Mouse (Mus musculus) embryonic facial prominence, embryonic 10.5 days (tissue): ENCODE results near the gene Anxa5. TPM values are rescaled to one million over a fixed set of nuclear protein-coding genes. Genes with fewer than 3 reads are reported as not detected.

Experiments
- DNase-seq: peaks from one replicate; pipeline ENCODE4 v3.0.0-alpha.2; 2017; ENCODE audit warnings: low spot score
- H3K27ac ChIP-seq: fragments of 300-500 bp; sonication (generic); replicated peaks from 2 replicates; pipeline ENCODE4 v1.5.1; 2016; ENCODE audit warnings: mild to moderate bottlenecking
- H3K27me3 ChIP-seq: fragments of 300-500 bp; sonication (generic); replicated peaks from 2 replicates; pipeline ENCODE4 v1.6.1; 2016; ENCODE audit warnings: low read depth, mild to moderate bottlenecking; ENCODE audit not compliant: poor library complexity, severe bottlenecking
- H3K36me3 ChIP-seq: fragments of 300-500 bp; sonication (generic); replicated peaks from 2 replicates; pipeline ENCODE4 v1.6.1; 2016; ENCODE audit warnings: mild to moderate bottlenecking, moderate library complexity
- H3K4me1 ChIP-seq: fragments of 300-500 bp; sonication (generic); 2 replicates; pipeline ENCODE4 v1.6.1; 2016
- H3K4me3 ChIP-seq: fragments of 300-500 bp; sonication (generic); 2 replicates; pipeline ENCODE4 v1.5.1; 2016; ENCODE audit warnings: mild to moderate bottlenecking, moderate library complexity
- H3K9me3 ChIP-seq: fragments of 300-500 bp; sonication (generic); 2 replicates; pipeline ENCODE4 v1.6.1; 2016; ENCODE audit warnings: mild to moderate bottlenecking
- WGBS: fragments of 180-500 bp; shearing (Covaris S2); methylation state at CpG from one replicate; pipeline ENCODE4 v1.1.7; 2016; 5-methylcytosine and 5-hydroxymethylcytosine counted together
- polyA plus RNA-seq: library from polyadenylated mRNA; unstranded; fragments of >200 nt; fragmentation: Nextera tagmentation; extraction: Ambion mirVana; gene quantifications from 2 replicates; pipeline ENCODE4 v1.2.1, GENCODE M21; 2016

Anxa5 gene
- polyA plus RNA-seq, 1 experiment from 2014 or later: 116 TPM

- Histone ChIP-seq H3K9me3 (no peaks in the 10 kb centered on the region), H3K27ac (no peak overlapping the region), H3K4me1 (0 out of 2 replicates have a peak, but pooled peaks cover 2% of the 10 kb centered on the region), H3K4me3 (no peak overlapping the region), H3K36me3 (no peaks in the 10 kb centered on the region), H3K27me3 (peaks cover 7% of the 10 kb centered on the region)
- peak; percentile 79 for DNase-seq
- 18% methylated on average over 14 of the region's 14 CpGs for WGBS
Measured at GRCm38 (mm10) chr3:36496746-36497145, 21.1 kb upstream of the Anxa5 start.

DNA sequence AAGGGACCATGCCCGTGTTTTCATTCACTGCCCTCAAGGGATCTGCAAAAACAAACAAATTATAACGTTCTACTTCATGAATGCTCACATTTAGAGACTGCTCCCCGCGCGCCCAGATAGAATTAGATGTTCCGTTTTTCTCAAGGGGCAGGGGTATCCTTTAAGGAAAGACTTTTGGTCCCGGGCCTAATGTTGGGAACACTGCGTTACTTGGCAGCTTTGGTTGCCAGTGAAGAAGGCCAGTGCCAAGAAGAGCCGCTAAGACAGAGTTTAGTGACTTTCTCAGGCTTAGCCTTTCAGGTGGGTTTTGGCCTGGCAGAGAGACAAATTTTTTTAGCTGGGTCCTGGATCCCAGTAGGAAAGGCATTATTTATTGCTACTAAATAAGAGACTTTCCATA lies 20.6 kb upstream of the Anxa5 start:
- H3K4me3 ChIP-seq: no peak overlapping the region
- H3K36me3 ChIP-seq: no peaks in the 10 kb centered on the region
- DNase-seq: no peak
- peaks cover 7% of the 10 kb centered on the region for H3K27me3 ChIP-seq
- H3K9me3 ChIP-seq: no peaks in the 10 kb centered on the region
- 88% methylated on average over 9 of the region's 9 CpGs for WGBS
- H3K4me1 ChIP-seq: 0 out of 2 replicates have a peak, but pooled peaks cover 2% of the 10 kb centered on the region
- no peak overlapping the region for H3K27ac ChIP-seq

DNA sequence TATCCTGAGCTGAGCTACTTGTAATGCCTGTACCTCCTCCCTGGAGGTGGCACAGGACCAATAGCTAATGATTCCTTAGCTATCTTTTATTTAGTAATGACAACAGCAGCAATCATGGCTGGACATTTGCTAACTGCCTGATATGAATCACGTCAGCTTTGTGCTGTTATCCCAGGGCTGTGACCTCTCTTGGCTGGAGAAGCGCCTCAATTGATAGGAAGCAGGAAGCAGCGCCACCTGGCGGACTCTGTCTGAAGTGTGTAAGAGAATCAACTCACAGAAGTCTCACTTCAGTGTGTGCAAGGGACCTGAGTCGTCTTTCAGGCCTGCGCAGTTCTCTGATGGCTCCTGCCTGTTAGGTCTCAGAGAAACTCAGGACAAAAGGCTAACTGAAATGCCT lies 19.7 kb upstream of the Anxa5 start:
- H3K4me1 ChIP-seq: 0 out of 2 replicates have a peak, but pooled peaks cover 2% of the 10 kb centered on the region
- H3K9me3 ChIP-seq: no peaks in the 10 kb centered on the region
- H3K27ac ChIP-seq: no peak overlapping the region
- DNase-seq: peak; percentile 88
- 8% methylated on average over 6 of the region's 6 CpGs for WGBS
- H3K27me3 ChIP-seq: peaks cover 7% of the 10 kb centered on the region
- no peak overlapping the region for H3K4me3 ChIP-seq
- no peaks in the 10 kb centered on the region for H3K36me3 ChIP-seq

- H3K4me3 ChIP-seq: no peak overlapping the region
- no peaks in the 10 kb centered on the region for H3K36me3 ChIP-seq
- H3K4me1 ChIP-seq: 0 out of 2 replicates have a peak, but pooled peaks cover 2% of the 10 kb centered on the region
- no peak for DNase-seq
- 83% methylated on average over 2 of the region's 2 CpGs for WGBS
- H3K9me3 ChIP-seq: no peaks in the 10 kb centered on the region
- H3K27ac ChIP-seq: no peak overlapping the region
- H3K27me3 ChIP-seq: peaks cover 7% of the 10 kb centered on the region
Measured at GRCm38 (mm10) chr3:36494613-36495012, 18.9 kb upstream of the Anxa5 start.

GRCm38 (mm10) chr3:36493641-36494283 lies 18.1 kb upstream of the Anxa5 start:
- 80% methylated on average over 6 of the region's 6 CpGs for WGBS
- H3K27me3 ChIP-seq: peaks cover 7% of the 10 kb centered on the region
- DNase-seq: no peak
- H3K36me3 ChIP-seq: no peaks in the 10 kb centered on the region
- H3K9me3 ChIP-seq: no peaks in the 10 kb centered on the region
- H3K4me3 ChIP-seq: no peak overlapping the region
- H3K4me1 ChIP-seq: 0 out of 2 replicates have a peak, but pooled peaks cover 2% of the 10 kb centered on the region
- no peak overlapping the region for H3K27ac ChIP-seq

- Histone ChIP-seq H3K4me3 (no peak overlapping the region), H3K9me3 (no peaks in the 10 kb centered on the region), H3K27me3 (peaks cover 7% of the 10 kb centered on the region), H3K27ac (no peak overlapping the region), H3K4me1 (0 out of 2 replicates have a peak, but pooled peaks cover 2% of the 10 kb centered on the region), H3K36me3 (no peaks in the 10 kb centered on the region)
- no peak for DNase-seq
- 82% methylated on average over 9 of the region's 9 CpGs for WGBS
Measured at GRCm38 (mm10) chr3:36492716-36493391, 17.2 kb upstream of the Anxa5 start.

DNA sequence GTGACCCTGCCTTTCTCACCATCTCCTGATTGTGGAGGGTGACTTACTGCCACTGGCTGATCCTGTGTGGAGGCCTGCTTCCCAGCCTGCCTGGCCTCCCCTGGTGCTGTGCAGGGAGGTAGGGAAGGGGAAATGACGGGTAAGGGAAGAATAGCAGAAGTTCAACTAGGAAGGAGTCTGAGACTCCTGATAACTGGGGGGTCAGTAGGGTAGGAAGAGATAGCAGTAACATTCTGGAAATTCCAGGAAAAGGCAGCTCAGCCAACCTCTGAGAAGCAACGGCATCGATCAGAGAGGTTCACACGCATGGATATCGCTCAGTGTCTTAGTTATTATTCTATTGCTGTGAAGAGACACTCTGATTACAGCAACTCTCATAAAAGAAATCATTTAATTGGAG lies 15.8 kb upstream of the Anxa5 start:
- no peak for DNase-seq
- H3K4me1 ChIP-seq: 0 out of 2 replicates have a peak, but pooled peaks cover under 1% of the 10 kb centered on the region
- WGBS: 90% methylated on average over 5 of the region's 5 CpGs
- peaks cover 6% of the 10 kb centered on the region for H3K27me3 ChIP-seq
- no peak overlapping the region for H3K27ac ChIP-seq
- H3K9me3 ChIP-seq: no peaks in the 10 kb centered on the region
- no peaks in the 10 kb centered on the region for H3K36me3 ChIP-seq
- H3K4me3 ChIP-seq: no peak overlapping the region

DNA sequence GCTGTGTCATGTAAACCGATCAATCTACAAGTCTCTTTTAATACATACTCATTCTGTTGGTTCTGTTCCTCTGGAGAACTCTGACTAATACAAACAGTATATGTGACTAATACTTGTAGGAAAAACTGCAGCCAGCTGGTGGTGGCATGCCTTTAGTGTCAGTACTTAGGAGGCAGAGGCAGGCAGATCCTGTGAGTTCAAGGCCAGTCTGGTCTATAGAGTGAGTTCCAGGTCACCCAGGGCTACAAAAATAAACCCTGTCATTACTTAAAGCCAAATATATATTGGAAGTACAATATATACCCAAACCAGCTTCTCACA lies 13.9 kb upstream of the Anxa5 start:
- Histone ChIP-seq H3K4me1 (0 out of 2 replicates have a peak, but pooled peaks cover 3% of the 10 kb centered on the region), H3K27me3 (no peaks in the 10 kb centered on the region), H3K9me3 (no peaks in the 10 kb centered on the region), H3K36me3 (no peaks in the 10 kb centered on the region), H3K27ac (no peak overlapping the region), H3K4me3 (no peak overlapping the region)
- 87% methylated on average over 1 of the region's 1 CpGs for WGBS
- no peak for DNase-seq

DNA sequence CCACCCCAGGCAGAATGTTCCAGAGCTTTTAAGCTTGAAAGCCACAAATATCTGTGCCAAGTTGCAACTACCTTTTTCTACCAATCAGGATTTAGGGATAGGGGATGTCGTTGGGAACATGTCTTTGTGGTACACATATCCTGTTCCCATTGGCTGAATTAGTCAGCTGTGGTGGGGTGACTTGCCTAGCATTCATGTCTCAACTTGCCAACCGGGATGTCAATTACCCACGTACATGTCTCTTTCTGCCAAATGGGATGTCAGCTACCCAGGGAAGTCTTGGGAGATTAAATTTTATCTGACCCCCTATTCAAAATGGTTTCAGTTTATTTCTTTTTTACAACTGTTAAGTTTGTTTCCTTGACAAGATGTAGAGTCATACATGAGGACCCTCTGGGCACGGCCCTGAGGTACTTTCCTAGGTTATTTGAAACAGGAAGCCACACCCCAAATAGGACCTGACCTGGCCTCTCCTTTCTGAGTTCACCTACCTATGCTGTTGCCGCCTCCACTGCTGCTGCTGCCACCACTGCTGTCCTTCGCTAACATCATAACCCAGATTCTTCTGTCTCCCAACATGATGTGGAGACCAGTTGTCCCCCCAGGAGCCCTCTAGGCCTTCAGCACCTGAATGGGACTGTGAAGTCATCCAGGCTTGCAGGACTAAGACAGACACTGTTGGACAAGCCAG lies 13.3 kb upstream of the Anxa5 start:
- DNase-seq: no peak
- 87% methylated on average over 6 of the region's 6 CpGs for WGBS
- H3K9me3 ChIP-seq: no peaks in the 10 kb centered on the region
- no peaks in the 10 kb centered on the region for H3K27me3 ChIP-seq
- no peak overlapping the region for H3K4me3 ChIP-seq
- H3K4me1 ChIP-seq: 0 out of 2 replicates have a peak, but pooled peaks cover 3% of the 10 kb centered on the region
- no peaks in the 10 kb centered on the region for H3K36me3 ChIP-seq
- H3K27ac ChIP-seq: no peak overlapping the region

GRCm38 (mm10) chr3:36488367-36488766 lies 12.7 kb upstream of the Anxa5 start:
- H3K36me3 ChIP-seq: no peaks in the 10 kb centered on the region
- 84% methylated on average over 1 of the region's 1 CpGs for WGBS

DNA sequence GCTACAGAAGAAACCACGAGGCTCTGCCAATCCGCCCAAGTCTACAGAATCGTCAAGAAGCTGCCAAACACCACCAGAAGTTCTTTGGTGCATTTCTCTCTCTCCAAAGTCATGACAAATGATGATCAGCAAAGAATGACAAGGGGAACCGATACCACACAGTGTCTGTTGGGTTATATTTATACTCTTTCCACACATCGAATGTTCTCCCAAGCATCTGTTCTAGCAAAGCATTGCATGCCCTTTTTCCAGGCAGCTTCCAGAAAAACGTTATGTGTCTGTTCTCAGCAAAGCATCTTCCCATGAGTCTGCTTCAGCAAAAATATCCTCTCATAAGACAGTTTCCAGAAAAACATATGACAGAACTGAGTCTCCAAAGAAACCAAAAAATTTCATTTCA lies 11.2 kb upstream of the Anxa5 start:
- H3K36me3 ChIP-seq: no peaks in the 10 kb centered on the region
- H3K4me1 ChIP-seq: peaks cover 17% of the 10 kb centered on the region
- 92% methylated on average over 6 of the region's 6 CpGs for WGBS
- H3K27me3 ChIP-seq: no peaks in the 10 kb centered on the region
- DNase-seq: no peak
- H3K27ac ChIP-seq: no peak overlapping the region
- no peaks in the 10 kb centered on the region for H3K9me3 ChIP-seq
- H3K4me3 ChIP-seq: no peak overlapping the region

More at GRCm38 (mm10) chr3:36488367-36488766, 12.7 kb upstream of the Anxa5 start:
- 0 out of 2 replicates have a peak, but pooled peaks cover 3% of the 10 kb centered on the region for H3K4me1 ChIP-seq
- no peak overlapping the region for H3K4me3 ChIP-seq
- DNase-seq: no peak
- H3K27ac ChIP-seq: no peak overlapping the region
- no peaks in the 10 kb centered on the region for H3K9me3 ChIP-seq
- no peaks in the 10 kb centered on the region for H3K27me3 ChIP-seq

DNA sequence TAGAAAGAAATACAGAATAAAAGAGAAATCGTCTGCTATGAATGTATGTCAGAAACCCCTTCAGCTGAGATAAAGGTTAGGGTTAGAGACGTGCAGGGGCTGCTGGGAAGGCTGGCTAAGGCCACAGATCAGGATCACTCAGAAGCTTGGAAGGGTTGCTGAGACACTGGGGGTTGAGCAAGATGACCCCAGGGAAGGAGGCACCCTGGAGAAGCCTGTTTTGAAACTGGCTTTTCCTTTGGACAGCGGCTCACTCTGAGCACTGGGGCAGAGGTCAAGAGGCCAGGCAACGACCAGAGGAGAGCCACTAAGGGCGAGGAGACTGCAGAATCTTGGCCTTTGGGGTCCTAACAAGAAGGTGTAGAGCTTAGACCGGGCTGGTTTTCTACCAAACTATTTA lies 10.5 kb upstream of the Anxa5 start:
- DNase-seq: no peak
- Histone ChIP-seq H3K4me3 (no peak overlapping the region), H3K27me3 (no peaks in the 10 kb centered on the region), H3K4me1 (peaks cover 22% of the 10 kb centered on the region), H3K9me3 (no peaks in the 10 kb centered on the region), H3K36me3 (no peaks in the 10 kb centered on the region), H3K27ac (no peak overlapping the region)
- 40% methylated on average over 6 of the region's 6 CpGs for WGBS
